Mouse (Mus musculus): Measurements from ENCODE around the gene Slc5a2.

DNA sequence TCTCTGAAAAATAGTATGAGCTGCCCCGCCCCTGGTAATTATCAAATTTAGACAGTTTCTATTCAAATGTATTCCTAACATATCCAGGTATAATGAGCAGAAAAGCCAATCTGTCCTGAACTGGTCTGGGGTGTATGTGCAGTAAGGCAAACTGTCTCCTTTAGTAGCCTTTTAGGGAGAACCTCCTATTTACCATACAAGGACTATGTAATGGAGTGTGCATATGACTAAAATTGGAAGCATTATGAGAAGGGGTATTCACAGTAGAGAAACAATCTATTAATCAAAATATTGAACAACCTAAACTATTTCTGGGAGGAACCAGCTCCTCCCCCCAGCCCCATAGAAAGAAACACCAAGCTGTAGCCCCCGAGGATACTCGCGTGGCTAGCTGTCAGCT lies 14.3 kb downstream of the Slc5a2 start:
- TF ChIP-seq POLR2A (IDR thresholded peaks at IDR 0.05; ENCODE audit: borderline replicate concordance, insufficient read depth, low read length) (no peak), CTCF (IDR thresholded peaks at IDR 0.05; ENCODE audit: borderline replicate concordance, insufficient read depth, low read depth, low read length) (no peak)

All from cerebellum, adult 2 months (tissue).